Mouse (Mus musculus) left cerebral cortex, adult 9 months (tissue): ENCODE results near the gene Atf3.
A peak's percentile ranks its signal among the peaks of the same experiment; 100 is the strongest.

Source experiments
- DNase-seq, 2 experiments: peaks; one replicate each; pipeline ENCODE4 v3.0.0; 2022; ENCODE audit warnings: low spot score in 2 of 2

Atf3 gene

DNA sequence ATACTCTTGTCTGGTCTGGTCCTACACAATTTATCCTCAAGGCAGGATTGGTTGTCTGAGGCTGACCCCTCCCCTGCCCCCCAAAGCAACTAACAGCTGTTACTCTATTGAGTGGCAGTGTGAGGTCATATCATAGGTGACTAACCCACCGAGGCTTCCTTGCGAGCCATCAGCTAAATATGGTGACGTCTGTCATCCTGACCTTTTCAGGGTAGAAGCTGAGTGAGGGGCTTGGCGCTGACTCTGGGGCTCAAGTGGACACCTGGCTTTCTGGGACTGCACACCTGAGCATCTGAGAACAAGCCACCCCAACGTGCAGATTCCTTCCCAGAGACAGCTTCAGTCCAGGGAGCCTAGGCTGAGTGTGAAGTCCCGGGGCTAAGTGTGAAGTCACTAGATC, at the start of gene Atf3:
Gene Atf3, minus strand, starts transcription at position 101 of the 400 bp plus-strand sequence.
- DNase-seq, result no peak

DNA sequence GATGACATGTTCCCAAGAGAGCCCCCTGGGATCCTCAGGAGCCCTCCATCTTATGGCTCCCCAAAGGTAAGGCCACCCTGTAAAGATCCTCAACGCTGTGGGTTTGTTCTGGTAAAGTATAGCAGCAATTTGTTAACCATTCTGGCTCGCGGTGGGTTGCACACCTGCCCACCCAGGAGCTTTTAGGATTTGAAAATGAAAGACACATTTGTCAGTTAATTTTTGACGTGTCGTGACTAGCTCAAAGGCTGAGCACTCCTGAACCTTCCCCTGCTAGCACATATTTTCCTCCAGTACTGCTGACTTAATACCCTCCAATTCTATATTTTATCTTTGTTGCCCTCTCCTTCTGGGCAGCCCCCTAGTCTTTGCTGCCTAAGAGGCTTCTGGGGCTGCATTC, 49.3 kb upstream of the Atf3 start:
- no peak for DNase-seq

DNA sequence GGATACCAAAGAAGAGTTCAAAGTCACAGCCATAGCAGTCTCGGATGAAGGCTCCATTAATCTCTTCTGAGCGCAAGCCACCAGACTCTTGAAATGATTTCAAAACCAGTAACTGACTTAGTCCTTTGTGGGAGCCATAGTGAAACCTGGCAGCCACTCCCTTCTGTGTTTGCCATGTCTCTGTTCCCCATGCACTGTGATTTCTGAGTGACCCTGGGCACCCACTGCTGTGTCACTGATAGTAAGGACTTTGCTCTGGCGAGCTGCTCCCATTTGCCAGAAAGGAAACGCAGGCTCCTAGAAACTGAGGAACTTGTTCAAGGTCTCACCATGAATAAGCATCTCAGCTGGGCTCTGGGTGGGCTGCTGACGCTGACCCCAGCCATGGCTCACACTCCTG, 45.6 kb upstream of the Atf3 start:
- DNase-seq, result no peak

DNA sequence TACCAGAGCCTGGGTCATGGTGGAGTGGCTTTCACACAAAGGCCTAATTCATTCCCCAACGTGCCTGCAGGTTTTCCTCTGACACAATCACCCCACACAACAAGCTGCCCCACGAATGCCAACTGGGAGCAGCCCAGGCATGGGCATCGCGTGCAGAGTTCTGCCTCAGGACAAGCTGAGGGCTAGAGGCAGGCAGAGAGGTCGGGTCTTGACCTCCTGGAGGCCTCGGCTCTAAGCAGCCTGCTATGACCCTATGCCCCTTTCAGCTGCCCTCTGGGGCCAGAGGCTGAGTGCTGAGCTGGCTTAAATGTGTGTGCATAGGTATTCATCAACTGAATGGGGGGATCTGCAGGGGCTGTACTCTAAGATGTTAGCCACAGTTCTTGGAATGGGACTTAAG, 44.0 kb upstream of the Atf3 start:
- no peak for DNase-seq

DNA sequence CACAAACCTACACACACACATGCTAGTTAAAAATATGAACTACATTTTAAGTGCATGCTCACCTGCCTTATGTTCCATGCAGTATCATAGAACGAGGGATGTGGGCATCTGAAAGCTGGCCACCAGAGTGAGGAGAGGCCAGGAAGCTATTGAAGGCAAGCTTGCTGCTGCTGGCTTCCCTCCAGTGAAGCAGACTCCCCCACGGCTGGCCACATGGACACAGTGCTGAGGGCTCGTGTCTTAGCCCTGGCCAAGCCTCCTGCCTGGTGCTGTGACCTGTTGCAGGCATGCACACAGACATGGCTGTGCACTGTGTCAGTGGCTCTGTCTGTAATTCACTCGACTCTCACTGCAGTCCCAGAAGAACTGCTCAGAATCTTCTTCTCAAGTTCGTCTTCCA, 41.8 kb upstream of the Atf3 start:
- DNase-seq, result no peak

DNA sequence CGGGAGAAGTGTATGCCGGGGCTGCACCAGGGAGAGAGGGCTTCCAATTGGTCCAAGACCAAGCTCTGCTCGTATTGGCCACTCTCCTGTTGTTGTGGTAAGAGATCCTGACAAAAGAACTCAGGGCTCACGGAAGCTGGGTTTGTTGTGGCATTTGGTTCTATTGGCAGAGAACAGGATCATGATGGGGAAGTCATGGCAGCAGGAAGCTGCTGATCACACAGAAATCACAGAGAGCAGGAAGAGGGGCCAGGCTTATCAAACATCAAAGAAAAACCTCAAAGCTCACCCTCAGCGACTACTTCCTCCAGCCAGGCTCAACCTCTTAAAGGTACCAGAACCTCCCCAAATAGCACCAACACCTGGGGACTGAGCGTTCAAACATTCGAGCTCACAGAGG, 41.3 kb upstream of the Atf3 start:
- DNase-seq, result no peak

DNA sequence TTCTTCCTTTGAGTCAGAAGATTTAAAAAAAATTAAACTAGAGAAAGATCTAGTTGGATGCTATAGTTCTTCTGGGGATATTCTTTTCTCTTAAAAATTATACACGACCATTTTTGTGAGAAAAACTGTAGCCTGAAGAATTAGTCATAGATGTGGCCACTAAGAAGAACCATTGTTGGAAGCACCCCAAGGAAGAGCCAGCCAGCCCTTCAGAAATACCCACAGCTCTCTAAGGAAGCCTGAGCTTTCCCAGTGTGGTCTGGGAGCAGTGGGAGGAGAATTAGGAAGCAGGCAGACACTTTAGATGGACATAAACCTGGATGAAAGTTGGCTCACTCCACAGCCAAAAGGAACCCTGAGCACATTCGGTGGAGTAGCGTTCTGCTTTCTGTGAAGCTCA, 40.7 kb upstream of the Atf3 start:
- no peak for DNase-seq

DNA sequence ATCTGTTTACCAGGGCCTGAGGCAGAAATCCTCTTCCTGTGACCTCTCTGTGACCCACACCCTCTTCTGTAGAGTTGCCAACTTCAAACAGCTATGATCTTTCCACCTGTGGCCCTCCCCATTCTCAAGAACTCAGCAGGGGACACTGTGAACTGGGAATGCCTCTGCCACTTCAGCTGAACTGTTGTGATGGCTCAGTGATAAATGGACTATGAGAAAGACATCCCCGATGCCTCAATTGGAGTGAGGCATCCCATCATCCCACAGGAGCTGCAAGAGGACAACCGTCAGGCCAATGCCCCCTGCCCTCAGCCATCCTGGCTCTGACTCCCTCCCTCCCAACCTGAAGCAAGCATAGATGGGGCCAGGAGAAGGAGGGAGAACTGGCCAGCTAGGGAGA, 40.1 kb upstream of the Atf3 start:
- no peak for DNase-seq

DNA sequence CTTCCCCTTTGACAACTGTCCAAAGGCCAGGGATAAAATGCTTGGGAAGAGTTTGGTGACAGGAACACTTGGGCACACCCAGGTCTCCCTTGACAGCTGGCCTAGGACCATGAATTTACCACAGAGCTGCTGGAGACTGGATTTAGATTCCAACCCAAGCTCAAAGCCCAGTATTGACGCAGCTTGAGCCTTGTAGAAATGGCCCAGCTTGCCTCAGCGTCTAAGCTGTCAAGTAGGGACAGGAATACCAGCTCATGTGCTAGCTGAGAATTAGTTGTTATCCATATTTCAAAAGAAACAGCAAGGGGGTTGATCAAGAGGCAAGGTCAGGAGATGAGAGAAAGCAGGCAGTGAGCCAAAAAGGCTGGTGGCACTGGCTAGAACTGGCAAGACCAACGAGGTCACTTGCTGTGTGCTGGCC, 39.5 kb upstream of the Atf3 start:
- no peak for DNase-seq

DNA sequence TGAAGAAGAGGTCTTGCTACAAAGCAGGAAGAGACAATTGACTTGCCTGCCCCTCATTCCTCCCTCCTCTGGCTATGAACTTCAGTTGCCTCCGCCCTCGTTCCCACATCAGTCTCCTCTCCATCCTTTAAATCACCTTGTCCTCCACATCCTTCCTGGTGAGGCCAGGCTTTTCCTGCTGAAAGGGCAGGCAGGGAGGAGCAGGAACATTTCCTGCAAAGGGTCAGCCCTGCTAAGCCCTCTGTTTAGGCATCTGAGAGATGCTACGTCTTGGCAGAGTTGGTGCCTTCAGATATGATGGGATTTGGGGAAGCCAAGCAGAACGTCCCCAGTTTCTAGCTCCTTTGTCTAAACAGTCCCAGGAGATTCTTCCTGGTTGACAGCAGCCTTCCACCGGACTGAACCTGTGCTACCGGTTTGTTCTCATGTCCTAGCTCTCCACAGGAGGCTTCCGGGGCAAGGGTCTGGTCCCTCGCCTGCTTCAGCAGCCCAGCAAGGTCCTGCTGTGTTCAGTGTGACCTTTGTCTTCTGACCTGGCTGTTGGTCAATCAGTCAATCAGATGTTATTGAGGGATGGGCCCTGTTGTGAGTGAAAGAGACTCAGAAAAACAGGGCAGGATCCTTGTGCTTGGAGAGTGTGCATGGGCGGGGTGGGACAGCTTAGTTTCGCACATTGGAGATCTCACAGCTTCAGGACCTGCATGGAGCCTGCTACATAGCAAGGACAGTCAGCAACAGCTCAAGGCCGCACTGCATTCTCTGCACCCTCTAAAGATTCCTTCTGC, 38.9 kb upstream of the Atf3 start:
- no peak for DNase-seq

DNA sequence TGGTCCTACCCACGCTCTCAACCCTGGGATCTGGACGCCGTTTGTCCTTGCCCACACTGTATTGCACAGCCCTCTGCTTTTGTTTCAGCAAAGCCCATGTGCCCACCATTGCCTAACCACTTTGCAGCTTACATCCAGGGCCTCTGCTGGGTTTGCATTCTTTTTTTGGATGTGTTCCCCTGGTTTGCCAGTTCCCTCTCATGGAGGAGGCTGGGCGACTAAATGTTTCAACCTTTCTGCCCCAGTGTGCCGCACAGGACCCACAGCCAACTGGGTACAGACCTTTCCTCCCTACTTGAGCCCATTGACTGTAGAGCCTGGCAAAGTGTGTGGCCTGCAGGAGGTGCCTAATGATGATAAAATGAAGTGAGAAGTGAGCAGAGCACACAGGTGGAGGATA, 38.3 kb upstream of the Atf3 start:
- no peak for DNase-seq

DNA sequence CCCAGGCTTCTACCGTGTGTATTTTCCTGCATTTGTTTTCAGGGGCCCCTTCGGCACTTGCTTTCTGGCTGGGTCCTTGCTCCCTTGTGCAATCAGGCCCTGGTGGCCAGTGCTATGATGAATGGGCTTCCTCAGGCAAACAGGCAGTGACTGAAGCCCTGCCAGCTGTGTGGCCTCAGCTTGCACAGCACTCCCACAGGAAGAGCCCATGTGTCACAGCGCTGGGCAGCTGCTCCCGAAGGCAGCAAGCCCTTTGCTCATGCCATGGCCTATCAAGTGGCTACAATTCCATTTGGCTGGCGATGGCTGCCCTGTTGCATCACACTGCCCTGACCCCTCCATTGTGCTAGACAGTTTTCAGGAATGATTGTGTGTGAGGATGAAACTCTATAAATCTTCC, 36.6 kb upstream of the Atf3 start:
- DNase-seq, result peak in 1 of 2 experiments; percentile 33

DNA sequence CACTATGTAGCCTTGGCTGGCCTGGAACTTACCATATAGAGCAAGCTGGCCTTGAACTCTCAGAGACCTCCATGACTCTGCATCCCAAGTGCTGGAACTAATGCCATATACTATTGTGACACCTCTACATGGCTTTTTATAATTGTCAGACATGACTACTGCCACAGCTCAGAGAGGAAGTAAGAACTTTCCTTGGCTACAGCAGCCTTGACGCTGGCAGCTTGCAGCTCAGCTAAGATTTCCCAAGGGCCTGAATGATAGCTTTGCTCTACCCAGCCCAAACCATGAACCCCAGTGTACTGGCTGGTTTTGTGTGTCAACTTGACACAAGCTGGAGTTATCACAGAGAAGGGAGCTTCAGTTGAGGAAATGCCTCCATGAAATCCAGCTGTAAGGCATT, 35.8 kb upstream of the Atf3 start:
- DNase-seq, result no peak

DNA sequence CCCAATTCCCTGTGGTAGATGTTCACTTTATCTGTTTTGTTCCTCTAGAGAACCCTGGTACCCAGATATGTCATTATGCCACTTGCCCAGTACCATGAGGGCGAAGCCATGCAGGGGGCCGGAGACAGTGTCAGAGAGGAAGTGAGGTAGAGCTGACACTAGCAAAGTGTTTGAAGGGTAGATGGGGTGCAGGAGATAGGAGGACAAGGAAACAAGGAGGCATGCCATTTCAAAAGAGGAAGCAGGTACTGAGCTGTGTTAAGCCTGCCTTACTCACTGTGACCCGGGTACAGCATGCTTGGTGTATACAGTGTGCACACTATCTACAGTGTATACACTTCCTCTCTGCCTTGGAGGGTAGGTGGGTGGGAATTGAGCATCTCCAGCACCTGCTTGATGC, 32.1 kb upstream of the Atf3 start:
- DNase-seq, result no peak

DNA sequence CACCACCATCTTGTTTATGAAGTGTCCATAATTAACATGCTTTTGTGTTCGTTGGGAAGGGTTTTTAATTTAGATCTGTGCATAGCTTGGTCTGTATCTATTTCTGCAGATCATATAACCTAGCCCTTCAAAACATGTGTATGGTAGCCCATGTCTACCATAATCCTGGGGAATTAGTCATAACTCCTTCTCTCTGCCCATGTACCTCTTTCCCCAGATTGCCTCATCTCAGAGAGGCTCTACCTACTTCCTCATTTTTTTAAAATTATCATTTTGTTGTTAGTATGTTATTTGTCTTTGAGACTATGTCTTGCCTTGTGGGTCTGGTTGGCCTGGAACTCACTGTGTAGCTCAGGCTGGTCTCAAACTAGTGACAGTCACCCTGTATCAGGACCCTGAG, 30.6 kb upstream of the Atf3 start:
- DNase-seq, result no peak

DNA sequence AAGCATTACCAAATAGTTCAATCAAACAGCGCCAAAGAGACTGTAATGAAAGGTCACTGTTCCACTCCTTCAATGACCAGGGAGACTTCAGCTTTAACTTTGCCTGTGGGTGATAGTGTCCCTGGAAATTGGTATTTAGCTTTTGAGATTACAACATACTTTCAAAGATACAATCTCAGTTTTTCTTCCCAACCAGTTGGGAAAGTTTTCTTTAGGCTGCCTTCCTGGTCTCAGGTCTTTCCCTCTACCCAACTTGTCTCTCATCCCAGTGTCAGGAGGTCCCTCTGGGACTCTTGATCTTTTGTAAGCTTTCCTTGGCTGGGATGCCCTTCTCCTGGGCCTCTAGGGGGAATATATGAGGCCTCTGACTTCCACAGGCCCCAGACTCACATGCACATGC, 29.7 kb upstream of the Atf3 start:
- DNase-seq, result no peak

DNA sequence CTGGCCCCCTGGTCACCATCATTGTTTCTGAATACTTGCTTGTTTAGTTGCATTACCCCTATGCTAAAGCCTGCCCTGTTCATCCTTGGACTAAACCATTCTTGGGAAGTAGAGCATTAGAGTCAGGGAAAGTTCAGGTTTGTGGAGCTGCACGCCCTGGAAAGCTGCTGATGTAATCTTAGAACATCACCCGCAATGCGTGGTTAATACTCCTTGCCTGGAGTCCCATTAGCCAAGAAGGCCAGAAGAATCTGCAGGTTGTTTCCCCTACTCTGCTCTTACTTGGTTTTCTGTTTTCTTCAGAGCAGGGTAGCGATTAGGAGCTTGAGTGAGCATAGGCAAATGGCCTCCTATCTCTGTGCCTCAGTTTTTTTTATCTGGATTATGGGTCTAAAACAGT, 26.0 kb upstream of the Atf3 start:
- no peak for DNase-seq

DNA sequence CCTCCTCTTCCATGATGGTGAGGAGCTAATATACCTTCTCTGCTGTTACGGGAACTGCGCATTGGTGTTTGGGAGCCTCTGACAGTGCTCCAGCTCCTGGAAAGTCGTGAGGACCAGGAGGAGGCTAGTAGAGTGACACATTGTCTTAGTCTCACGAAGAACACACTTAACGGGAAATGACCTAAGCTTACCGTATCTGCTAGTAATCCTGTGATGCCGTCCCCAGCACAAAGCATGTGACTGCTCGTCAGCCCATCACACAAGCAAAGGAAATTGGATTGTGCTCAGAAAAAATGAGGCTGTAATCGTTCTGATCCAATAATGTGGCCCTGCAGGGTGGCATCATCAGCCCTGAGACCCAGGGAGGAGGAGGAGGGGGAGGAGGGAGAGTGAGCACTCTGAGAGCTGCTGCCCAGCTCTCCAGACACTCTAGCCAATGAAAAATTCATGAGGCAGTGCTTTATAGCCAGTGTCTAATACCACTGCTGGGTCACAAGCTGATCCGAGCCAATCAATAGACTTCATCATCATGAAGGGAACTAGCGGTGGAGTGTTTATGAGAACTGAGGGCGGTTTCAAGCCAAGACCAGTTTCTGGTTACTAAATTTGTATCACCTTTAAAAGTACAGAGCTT, 24.3 kb upstream of the Atf3 start:
- DNase-seq, result no peak

DNA sequence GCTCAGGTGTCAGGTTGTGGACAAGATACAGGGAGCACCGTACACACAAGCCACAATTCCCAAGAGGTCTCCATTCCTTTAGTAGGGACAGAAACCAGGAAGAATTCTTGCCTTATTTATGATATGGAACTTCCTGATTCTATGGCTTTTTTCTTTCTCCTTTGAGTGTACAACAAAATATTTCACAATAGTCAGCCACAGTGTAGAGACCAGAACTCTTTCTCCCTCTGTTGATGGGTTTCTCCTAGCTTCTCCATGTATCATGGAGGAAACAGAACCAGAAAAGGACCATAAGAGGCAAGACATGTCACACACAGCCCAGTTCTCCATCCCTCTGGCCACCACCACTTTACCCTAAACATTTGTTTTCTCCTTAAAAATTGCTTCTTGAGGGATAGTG, 23.7 kb upstream of the Atf3 start:
- DNase-seq, result no peak

DNA sequence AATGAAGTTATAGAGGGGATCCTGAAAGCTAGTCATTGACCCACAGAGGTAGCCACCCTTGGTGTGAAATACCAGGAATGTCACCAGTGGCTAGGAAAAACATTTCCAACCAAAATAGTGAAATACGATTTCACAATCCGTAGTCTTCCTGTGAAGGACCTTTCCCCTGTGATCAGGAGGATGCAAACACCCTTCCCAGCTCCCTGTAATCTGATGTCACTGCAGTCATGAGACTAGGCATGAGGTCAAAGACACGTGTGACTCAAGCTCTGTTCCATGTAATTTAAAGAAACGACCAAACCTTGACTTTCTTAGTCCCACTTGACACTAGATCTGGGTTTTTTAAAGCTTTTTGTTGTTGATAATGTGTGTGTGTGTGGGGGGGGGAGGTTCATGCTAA, 21.8 kb upstream of the Atf3 start:
- no peak for DNase-seq

DNA sequence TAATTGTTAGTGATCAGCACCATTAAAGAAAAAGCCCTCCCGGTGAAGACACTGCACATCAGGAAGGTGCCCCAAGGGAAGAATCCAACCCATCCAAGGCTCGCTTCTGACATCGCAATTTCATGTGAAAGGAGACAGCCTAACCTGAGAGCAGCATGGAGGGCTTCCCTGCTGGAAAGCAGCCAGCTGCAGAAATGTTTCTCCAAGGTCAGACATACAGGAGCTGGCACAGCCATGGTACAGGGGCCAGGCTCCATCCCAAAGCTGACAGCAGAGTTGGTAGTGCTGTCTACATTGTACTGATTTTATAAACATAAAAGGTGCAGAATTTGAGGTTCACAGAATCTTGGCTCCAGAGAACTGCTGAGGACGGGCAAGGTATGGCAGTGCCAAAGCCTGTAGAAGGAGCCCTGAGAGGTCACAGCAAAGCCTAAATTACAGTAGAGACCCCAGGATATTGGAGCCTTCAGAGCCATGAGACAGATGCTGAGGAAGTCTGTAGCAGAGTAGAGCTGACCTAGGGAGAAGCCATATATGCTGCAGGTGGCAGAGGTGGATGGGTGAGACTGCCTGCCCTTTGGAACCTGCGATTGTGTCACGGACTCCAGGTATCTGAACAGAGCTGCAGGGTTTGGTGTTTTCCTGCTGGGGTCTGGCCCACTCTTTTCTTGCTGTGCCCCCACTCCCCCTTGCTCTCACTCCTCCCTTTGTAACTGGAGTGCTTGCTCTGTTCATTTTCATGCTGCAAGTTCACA, 18.1 kb upstream of the Atf3 start:
- no peak for DNase-seq

DNA sequence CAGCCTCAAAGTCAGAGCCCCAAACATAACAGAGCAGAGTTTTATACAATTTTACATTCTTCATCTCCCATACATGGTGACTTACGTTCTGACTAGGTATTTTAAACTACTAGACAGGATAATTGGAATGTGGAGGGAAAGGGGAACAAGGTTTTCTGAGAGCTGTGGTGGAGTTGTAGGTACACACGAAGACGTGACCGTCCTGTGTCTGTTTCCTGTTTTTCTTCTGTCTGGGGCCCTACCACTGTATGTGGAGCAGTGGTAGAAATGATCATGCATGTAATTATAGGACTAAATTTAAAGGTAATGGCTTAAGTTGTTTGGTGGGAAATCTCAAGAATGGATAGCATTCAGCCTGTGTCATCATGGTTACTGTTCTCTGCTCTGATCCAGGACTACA, 17.0 kb upstream of the Atf3 start:
- DNase-seq, result no peak

DNA sequence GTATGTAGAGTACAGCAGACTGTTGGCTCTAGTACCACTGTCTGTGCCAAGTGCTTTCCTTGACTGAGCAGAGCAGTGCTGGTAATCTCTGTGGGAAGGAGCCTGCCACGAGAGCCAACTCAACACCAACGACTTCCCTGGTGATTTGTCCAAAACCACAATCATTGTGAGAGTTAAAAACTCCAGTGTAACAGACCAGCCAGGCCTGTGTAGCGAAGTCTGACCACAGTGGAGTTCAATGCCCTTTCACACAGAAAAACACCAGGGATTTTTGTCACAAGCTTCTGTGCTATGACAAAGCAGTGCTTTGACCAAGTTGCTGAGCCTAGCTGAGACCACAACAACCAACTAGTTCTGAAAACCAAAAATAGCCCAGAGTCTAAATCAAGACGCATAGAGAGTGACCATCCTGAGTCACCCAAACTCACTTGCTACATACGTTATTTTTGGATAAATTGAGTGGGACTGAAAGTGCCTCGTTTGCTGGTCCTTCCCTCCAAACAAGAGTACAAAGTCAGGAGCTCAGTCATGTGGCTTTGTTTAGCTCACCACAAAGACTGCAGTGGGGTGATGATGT, 12.6 kb upstream of the Atf3 start:
- DNase-seq, result peak; percentile 34 to 53
